Mouse (Mus musculus) liver, postnatal 0 days (tissue): ENCODE measurements around the gene Siah2.

ENCODE experiments used
- CTCF ChIP-seq: sonication (generic); IDR thresholded peaks from 2 replicates; pipeline ENCODE4 v1.5.1; 2016; ENCODE audit warnings: antibody characterized with exemption, low read depth
- EP300 ChIP-seq: IDR thresholded peaks from 2 replicates; pipeline ENCODE4 v1.6.1; 2016; ENCODE audit warnings: antibody characterized with exemption, low read depth, mild to moderate bottlenecking

DNA sequence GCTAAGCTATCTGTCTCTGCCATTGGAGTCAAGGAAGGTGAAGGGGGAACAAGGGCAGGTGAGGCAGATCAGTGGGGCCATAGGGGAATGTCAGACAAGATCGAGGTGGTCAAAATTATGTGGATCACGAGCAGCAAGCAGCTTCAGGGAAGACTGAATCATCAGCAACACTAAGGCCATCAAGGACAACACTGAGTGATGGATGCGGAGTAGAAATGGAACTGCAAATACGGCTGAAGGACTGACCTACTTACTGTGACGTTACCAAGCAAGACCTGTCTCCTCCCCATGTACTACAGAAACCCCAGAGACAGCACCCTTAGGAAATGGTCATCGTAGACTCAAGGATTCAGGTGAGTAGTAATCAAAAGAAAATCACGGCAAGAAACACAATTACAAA is 8.9 kb downstream of the Siah2 start:
- TF ChIP-seq EP300 (no peak), CTCF (no peak)
